Mouse (Mus musculus) cerebellum, adult (tissue): ENCODE results near the gene Zfp931.
"Not testable (repeated sequence)": the region's sequence is repeated elsewhere in the genome, so short reads cannot be mapped to it uniquely, and the experiment has no call there.

Experiments used
- ATAC-seq: cut with Nextera tagmentation; 2 replicates; pipeline ENCODE4 v1.9.2; 2017; ENCODE audit warnings: mild to moderate bottlenecking, moderate library complexity, mixed read lengths; ENCODE audit not compliant: insufficient number of reproducible peaks, low FRiP score, low TSS enrichment

Zfp931 gene

DNA sequence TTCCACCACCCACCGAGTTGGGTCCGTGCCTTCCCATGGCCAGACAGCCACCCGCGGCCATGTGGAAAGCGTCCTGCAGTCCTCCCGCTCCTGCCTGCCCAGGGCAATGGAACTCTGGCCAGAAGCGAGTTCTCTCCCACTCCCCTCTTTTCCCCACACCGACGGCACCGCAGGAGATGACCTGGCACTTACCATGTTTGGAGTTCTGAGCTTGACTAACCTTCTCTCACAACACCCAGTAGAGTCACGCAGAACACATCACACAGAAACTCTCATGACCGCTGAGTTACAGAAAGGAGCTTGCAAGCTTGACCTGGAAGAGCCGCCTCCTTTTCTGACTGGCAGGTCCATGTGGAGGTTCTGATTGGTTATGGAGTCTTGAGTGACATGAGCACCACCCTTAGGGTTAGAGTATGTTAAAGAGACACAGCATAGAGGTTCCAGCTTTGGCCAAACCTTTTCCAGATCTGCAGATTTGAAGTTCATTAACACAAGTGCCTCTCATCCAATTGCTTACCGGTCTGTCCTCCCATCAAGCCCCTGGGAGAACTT lies at the start of gene Zfp931:
Zfp931 (minus strand) TSS at position 311 of the 552 bp plus-strand sequence.
- ATAC-seq: not testable (repeated sequence)

DNA sequence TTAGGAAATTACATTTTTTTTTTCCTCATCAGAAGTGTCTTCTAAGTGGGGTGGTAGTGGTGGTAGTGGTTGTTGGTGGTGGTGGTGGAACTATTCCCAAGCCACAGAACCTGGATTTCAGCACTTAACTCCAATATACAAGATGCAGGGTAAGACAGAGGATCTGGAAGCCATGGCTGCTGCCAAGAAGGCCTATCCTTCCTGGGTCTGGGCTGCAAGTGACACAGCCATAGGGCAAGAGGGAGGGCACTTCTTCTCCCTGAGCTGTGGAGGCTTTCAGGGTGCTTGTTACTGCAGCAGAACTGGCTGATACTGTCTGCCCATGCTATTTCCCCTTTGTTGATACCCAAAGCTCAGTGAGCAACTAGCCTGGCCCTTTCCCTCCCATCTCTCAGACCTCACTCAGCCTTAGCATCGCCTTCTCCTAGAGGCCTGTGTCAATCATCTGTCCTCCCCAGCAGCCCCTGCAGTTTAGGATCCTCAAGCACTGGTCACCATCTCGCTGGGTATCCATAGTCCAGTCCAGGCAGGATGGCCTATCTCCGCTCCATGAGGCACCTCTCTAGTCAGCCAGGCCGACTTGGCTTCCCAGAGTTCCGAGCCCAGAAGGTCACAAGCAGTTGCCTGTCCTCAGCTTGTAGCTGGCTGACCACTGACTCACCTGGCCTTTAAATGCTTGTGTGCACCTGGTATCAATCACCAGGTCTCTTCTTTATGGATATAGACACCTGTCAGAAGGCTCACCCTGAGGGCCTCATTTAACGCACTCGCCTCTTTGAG lies 48.0 kb upstream of the Zfp931 start:
- no peak for ATAC-seq

- no peak for ATAC-seq
Observed at GRCm38 (mm10) chr2:178125427-178125826, 47.2 kb upstream of the Zfp931 start.

- no peak for ATAC-seq
Observed at GRCm38 (mm10) chr2:178123466-178123865, 45.2 kb upstream of the Zfp931 start.

DNA sequence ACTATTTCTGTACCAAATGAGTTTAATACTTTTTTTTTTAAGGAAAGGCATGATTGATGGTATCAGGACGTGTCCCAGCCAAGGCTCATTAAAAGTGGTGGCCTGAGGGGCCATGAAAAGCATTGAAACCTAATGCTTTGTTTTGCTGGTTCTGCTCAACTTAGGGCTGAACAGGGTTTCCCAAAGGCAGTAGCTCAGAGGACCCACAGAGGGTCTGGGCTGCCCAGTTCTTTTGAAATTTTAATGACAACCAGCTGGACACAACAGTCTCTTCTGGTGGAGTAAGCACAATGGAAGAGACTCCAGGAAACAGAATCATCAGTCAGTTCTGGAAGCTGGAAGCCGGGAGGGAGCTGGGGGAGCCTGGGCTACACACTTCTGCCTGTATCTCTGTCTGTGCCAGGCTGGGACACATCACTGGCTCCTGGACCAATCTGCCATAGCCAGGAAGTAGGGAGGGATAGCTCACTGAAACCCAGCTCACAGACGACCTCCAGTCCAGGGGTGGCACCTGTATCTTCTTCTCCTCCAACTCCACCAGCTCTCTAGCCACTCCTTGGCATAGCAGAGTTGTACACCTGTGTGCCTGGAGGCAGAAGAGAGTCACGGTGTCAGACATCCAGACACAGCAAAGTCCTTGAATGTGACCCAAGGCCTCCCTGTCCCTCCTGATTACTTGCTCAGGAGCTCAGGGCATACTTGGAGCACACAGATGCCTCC lies 43.8 kb upstream of the Zfp931 start:
- no peak for ATAC-seq

GRCm38 (mm10) chr2:178121375-178121688 lies 43.1 kb upstream of the Zfp931 start:
- no peak for ATAC-seq

- peak; percentile 17 for ATAC-seq
Observed at GRCm38 (mm10) chr2:178120651-178121374, 42.5 kb upstream of the Zfp931 start.

GRCm38 (mm10) chr2:178120356-178120645 lies 42.0 kb upstream of the Zfp931 start:
- ATAC-seq: 0 out of 2 replicates have a peak, but pooled peaks have one; percentile 0

DNA sequence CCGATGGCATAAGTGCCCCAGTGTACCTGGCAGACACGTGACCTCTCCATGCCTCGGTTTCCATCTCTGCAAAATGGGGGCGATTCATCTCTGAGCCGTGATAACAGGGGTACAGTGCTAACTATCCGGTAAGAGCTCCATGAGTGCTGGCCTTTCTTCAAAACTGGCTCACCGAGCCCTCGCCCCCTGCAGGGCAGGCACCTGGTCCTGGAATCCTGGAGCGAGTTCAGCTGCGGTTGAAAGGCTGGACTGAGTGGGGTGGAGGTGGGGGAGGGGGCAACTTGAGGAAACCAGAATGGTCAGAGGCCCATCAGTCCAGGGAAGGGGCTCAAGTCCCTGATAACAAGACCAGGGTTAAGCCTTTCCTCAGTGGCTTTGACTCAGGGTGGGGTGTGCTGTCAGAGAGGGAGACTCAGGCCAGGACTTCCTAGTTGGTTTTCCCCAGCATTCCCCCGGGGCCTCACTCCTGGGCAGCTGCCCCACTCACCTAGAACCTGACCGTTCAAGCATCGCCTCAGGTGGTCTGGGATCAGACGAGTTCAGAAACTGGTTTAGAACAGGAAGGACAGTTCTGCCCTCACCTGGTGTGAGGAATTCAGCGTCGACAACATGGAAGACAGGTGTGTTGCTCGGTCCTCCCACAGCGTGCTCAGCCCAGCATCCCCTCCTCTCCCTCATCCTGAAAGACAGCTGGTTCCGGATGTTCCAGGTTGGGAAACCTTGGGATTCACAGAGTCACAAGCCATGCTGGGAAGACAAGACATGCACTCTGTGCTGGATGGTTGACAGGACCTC lies 41.5 kb upstream of the Zfp931 start:
- ATAC-seq: 0 out of 2 replicates have a peak, but pooled peaks have one; percentile 6

- ATAC-seq: peak; percentile 23
Observed at GRCm38 (mm10) chr2:178118801-178119560, 40.7 kb upstream of the Zfp931 start, which contains the start of gene Phactr3. Gene Phactr3, plus strand, starts transcription at chr2:178118975.

- peak; percentile 23; the same call in 1 of the 2 replicates for ATAC-seq
Observed at GRCm38 (mm10) chr2:178117946-178118345, 39.7 kb upstream of the Zfp931 start.

DNA sequence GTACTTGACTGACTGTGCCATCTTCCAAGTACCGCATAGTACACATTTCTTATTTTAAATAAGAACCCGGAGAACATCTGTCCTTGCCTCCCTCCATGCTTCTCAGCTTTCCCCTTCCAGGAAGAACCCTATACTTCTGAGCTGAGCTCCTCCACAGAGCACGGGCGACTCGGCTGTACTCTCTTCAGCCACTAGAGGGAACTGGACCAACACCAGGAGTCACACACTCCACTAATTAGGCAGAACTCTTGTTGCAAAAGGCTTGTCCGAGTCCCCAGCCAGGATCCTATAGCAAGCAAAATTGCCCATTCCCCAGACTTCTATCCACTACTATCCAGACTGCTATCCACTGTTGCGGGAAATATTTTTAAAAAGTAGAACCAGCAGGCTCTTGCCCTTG lies 23.7 kb upstream of the Zfp931 start:
- peak; percentile 95 for ATAC-seq

DNA sequence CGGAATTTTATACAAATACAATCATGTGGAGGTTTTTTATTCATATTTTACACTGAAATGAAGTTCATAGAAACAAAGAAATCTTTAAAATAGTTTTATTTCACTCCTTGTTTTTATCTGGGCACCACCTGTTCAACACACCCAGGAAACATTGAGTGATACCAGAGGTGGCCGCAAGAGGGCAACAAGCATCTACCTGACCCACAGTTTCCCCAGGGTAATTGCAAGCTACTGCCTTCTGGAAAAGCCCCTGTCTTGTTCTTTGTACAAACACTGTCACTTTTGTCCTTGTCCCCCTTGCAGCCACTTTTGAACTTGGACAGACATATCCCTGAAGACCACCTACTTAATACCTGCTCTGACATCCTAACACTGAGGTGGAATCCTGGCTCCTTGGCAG lies 19.7 kb upstream of the Zfp931 start:
- no peak for ATAC-seq

DNA sequence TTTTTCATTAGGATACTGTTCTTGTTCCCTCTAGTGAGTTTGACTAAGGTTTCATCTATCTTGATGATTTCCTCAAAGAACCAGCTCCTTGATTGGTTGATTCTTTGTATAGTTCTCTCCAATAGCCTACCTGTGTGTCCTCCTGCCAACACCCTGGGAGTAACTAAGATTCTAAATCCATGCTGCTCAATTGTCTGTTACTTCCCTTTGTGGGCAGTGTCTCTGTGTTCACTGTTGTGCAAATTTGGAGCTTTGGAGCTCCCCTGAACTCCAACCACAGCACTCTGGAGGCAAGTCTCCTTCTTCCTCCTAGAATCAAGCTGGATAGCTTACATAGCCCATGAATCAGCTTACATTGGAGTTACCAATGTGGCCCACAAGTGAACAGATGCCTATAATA lies 11.3 kb upstream of the Zfp931 start:
- no peak for ATAC-seq

- no peak for ATAC-seq
Observed at GRCm38 (mm10) chr2:178058195-178058594, 20.1 kb downstream of the Zfp931 start.

DNA sequence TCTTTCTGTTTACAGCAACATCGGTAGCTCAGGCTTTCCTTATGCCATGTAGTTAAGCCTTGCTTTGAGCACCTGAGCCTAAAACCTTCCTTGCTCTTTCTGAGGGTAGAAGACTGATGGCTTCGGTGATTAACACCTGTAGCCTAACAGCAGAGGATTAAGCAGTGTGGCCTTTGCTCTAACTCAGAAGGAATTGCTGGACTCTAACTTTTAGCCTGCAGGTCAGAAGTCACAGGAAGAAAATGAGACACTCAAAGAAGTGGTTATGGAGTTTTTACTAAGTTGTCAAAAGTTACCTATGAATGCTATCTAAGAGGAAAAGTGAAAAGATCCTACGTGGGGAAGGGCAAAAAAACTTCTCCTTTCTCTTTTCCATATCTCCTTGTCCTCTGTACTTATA lies 50.7 kb downstream of the Zfp931 start:
- ATAC-seq: not testable (repeated sequence)

- not testable (repeated sequence) for ATAC-seq
Observed at GRCm38 (mm10) chr2:178023861-178024260, 54.4 kb downstream of the Zfp931 start.

- ATAC-seq: not testable (repeated sequence)
Observed at GRCm38 (mm10) chr2:178023011-178023611, 55.2 kb downstream of the Zfp931 start, which contains the start of gene Zfp971. Gene Zfp971, plus strand, starts transcription at chr2:178023284.

GRCm38 (mm10) chr2:178020773-178021172 lies 57.5 kb downstream of the Zfp931 start:
- not testable (repeated sequence) for ATAC-seq
